Mouse (Mus musculus) E14TG2a.4 (cell line): Measurements from ENCODE around the gene D930020B18Rik.

Source experiments
- CTCF ChIP-seq: conservative IDR thresholded peaks from 2 replicates; pipeline ENCODE4 v1.5.1; 2014; ENCODE audit warnings: low read length
- POU5F1 ChIP-seq: IDR thresholded peaks from 2 replicates; pipeline ENCODE4 v1.6.1; 2014; ENCODE audit warnings: low read length, borderline replicate concordance

- TF ChIP-seq CTCF (no peak), POU5F1 (no peak)
Observed at GRCm38 (mm10) chr10:121625006-121625405, 16.4 kb upstream of the D930020B18Rik start.
